Mouse (Mus musculus): ENCODE measurements around the gene Ptch2. TPM values are rescaled to one million over a fixed set of nuclear protein-coding genes. Genes with fewer than 3 reads are reported as not detected.

The Ptch2 gene
- polyA plus RNA-seq (2012; ENCODE audit: insufficient read depth, insufficient read length, missing spikeins): 1.2 and 1.5 TPM in 2 replicates

DNA sequence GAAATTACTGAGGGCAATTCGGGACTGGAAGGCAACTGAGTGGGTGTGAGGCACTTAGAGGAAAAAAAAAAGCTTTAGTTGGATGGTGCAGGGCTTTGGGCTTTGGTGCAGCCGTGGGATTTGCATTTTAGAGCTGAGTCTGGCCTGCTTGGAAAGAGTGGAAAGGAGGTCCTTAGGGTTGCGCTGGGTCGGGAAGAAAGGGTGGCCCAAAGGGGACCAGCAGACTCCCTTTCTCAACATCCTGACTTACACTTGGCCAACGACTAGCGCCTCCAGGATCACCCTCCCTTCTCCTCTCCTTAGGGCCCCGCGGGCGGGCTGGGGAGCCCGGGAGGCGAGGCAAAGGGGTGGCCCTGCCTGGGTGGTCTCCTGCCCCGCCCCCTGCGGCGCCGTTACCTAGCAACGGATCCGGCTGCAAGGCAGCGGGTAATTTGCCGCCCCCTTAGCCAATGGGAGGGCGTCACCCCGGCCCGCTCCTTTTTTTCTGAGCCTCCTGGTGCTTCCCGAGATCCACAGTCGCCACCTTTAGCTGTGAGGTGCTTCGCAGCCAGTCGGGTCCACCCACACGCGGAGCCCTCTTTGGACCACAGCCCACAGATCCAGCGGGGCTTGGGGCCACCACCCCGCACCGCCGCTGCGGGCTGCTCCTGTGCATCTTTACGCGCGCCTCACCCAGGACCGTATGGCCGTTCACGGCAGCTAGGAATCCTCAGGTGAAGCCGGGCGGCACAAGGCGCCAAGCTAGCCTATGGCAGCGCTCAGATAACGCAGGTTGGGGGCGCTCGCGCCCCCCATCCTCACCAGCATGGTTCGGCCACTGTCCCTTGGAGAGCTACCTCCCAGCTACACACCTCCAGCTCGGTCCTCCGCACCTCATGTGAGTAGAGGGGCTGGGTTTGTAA, at the start of gene Ptch2:
Gene Ptch2, plus strand, starts transcription at position 525 of the 902 bp plus-strand sequence.
- Histone ChIP-seq H3K4me3 (ENCODE audit: insufficient read depth, low read depth, low read length) (peak within 1 kb of the TSS; percentile 69), H3K27ac (replicated peaks; ENCODE audit: low read depth, low read length) (peak within 1 kb of the TSS; percentile 82), H3K4me1 (ENCODE audit: control insufficient read depth, insufficient read depth, insufficient read length, low read length) (peaks cover 11% of the 10 kb centered on the region)

DNA sequence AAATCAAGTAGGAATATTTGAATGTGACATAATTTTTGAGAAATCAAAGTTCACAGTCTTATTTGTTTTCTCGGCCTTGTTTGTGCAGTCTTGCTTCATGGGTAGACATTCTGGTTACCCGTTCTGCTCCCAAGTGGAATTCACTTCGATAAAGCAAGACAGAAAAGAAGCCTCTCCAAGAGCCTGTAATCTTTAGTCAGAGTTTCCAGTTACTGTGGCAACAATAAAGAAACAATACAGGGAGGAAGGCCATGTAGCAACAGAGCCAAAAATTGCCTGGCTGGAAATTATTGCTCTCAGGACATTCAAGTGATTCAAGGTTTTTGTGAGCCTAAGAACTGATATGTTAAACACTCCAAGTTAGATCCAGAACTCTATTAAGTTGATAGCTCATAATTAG, 47.0 kb upstream of the Ptch2 start:
- no peak overlapping the region for H3K27ac ChIP-seq (replicated peaks; ENCODE audit: low read depth, low read length)

DNA sequence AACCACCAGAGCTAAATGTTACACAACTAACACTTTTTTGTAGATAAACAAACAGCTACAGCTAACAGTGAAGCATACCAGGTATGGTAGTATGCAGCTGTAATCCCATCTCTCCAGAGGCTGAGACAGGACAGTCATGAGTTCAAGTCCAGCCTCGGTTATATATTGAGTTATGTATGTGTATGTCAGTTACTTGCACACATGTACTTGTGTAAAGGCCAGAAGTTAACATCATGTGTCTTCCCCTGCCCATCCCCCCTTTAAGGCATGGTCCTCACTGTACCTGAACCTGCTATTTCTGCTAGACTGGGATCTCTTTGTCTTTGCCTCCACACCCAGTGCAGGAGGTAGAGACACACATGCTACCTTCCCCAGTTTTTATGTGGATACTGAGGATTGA, 46.4 kb upstream of the Ptch2 start:
- H3K27ac ChIP-seq (replicated peaks; ENCODE audit: low read depth, low read length): no peak overlapping the region
- no peaks in the 10 kb centered on the region for H3K4me1 ChIP-seq (ENCODE audit: control insufficient read depth, insufficient read depth, insufficient read length, low read length)
- H3K4me3 ChIP-seq (ENCODE audit: insufficient read depth, low read depth, low read length): no peak overlapping the region

More for the DNA sequence above, 47.0 kb upstream of the Ptch2 start:
- Histone ChIP-seq H3K4me1 (ENCODE audit: control insufficient read depth, insufficient read depth, insufficient read length, low read length) (no peaks in the 10 kb centered on the region), H3K4me3 (ENCODE audit: insufficient read depth, low read depth, low read length) (no peak overlapping the region)

DNA sequence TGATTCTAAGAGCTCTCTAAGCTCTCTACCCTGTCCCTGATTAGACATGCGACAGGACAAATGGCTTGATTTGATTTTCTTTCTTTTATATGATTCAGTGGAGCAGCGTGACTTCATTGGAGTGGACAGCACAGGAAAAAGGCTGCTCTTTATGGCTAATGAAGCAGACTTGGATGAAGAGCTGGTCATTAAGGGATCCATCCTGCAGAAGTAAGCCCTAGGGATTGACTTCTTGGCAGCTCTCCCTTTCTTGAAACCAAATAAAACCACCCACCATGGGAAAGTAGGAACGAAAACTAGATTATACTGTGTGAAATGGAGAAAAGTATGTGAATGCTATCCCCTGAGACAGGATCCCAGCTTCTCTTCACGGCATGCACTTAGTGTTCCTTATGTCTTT, 43.2 kb upstream of the Ptch2 start:
- no peak overlapping the region for H3K27ac ChIP-seq (replicated peaks; ENCODE audit: low read depth, low read length)
- H3K4me1 ChIP-seq (ENCODE audit: control insufficient read depth, insufficient read depth, insufficient read length, low read length): no peaks in the 10 kb centered on the region
- no peak overlapping the region for H3K4me3 ChIP-seq (ENCODE audit: insufficient read depth, low read depth, low read length)

DNA sequence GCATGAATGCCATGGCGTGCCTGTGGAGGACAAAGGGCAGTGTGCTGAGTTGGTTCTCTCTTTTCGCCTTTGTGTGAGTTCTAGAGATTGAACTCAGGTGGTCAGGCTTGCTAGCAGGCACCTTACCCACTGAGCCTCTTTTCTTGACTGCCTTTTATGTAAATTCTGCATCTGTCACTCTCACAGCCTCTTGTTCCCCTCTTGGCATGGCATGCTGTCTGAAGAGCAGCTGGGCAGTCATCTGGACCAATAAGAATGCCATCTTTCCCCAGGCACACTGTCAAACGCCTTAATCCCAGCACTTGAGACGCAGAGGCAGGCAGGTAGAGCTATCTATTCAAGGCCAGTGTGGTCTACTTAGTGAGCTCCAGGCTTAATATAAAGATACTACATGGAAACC, 41.9 kb upstream of the Ptch2 start:
- H3K27ac ChIP-seq (replicated peaks; ENCODE audit: low read depth, low read length): no peak overlapping the region
- H3K4me1 ChIP-seq (ENCODE audit: control insufficient read depth, insufficient read depth, insufficient read length, low read length): no peaks in the 10 kb centered on the region

DNA sequence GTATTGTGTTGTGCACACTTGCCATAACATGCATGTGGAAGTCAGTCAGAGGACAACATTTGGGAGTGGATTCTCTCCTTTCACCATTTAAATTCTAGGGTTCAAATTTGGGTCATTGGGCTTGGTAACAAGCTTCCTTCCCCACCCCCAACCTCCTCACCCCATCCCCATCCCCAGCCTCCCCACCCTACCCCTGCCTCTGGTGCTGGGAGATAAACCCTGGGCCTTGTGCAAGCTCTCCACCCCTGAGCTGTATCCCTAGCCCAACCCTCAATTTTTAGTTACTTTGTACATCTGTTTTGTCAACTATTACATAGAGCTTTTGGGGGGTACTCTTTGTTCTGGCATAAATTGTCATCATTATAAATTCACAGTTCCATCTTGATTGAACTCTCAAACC, 39.8 kb upstream of the Ptch2 start:
- Histone ChIP-seq H3K4me3 (ENCODE audit: insufficient read depth, low read depth, low read length) (no peak overlapping the region), H3K27ac (replicated peaks; ENCODE audit: low read depth, low read length) (no peak overlapping the region), H3K4me1 (ENCODE audit: control insufficient read depth, insufficient read depth, insufficient read length, low read length) (no peaks in the 10 kb centered on the region)

More for the DNA sequence above, 41.9 kb upstream of the Ptch2 start:
- H3K4me3 ChIP-seq (ENCODE audit: insufficient read depth, low read depth, low read length): no peak overlapping the region

DNA sequence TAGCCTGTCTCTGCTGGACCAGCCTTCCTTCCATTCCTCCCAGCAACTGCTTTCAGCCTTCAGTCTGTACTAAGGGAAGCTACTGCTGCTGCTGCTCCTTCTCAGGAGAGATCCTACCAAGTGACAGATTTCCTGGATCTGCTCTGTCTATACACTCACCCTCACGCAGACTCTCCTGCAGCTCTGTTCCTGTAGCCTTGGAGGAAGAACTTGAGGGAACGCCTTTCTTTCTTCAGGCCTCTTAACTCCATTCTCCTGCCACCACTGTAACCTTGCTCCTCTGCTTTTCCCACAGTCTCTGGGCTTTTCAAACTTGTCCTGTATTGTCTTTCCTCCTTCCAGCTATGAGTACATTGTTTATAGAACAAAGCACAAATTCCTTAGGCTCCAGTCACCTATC, 39.4 kb upstream of the Ptch2 start:
- Histone ChIP-seq H3K4me1 (ENCODE audit: control insufficient read depth, insufficient read depth, insufficient read length, low read length) (no peaks in the 10 kb centered on the region), H3K27ac (replicated peaks; ENCODE audit: low read depth, low read length) (no peak overlapping the region)

DNA sequence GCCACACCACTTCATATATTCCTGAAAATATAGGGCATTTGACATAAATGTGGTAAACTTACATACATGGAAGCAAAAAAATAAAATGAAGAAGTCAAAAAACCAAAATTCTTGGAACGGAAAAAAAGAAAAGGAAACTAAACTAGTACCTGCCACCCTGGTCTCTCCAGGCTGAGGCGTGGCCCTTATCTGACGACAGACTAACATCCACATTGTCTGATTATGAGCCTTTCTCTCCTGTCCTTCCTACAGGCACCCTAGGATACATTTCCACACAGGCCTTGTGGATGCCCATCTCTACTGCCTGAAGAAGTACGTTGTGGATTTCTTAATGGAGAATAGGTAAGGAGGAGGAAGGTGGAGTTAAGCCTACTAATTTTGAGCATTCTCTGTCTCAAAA, 37.4 kb upstream of the Ptch2 start:
- Histone ChIP-seq H3K27ac (replicated peaks; ENCODE audit: low read depth, low read length) (no peak overlapping the region), H3K4me1 (ENCODE audit: control insufficient read depth, insufficient read depth, insufficient read length, low read length) (no peaks in the 10 kb centered on the region), H3K4me3 (ENCODE audit: insufficient read depth, low read depth, low read length) (no peak overlapping the region)

More for the DNA sequence above, 39.4 kb upstream of the Ptch2 start:
- H3K4me3 ChIP-seq (ENCODE audit: insufficient read depth, low read depth, low read length): no peak overlapping the region

DNA sequence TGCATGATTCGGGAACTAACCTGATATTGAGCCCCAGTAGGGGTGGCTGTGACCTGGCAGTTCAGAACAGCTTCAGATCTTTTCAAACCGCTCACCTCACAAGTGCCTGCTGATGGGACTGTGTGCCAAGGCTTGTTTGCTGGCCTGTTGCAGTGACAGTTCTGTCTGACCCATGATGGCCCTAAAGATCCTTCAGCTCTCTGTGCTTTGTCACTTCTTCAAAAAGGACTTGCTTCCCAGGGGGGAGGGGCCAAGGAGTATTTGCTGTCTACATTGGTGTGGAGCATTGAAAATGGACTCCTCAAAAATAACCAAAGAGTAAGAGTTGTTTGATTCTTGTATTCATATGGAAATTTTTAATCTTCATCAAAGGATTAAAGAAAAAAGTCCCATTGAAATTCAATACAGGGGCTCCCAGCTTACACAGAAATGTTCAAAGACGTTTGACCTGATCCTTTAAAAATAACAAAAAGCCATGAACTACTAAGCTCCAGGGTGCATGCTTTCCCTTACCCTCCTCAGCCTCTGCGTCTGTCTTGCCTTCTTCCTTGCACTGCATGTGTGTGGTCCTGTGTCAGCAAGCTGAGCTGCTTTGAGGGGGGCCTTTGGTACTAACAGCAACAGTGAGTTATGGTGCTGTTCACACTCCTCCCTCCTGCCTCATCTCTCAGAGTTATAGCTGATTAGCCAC, 33.0 kb upstream of the Ptch2 start:
- Histone ChIP-seq H3K4me1 (ENCODE audit: control insufficient read depth, insufficient read depth, insufficient read length, low read length) (no peaks in the 10 kb centered on the region), H3K4me3 (ENCODE audit: insufficient read depth, low read depth, low read length) (no peak overlapping the region), H3K27ac (replicated peaks; ENCODE audit: low read depth, low read length) (no peak overlapping the region)

DNA sequence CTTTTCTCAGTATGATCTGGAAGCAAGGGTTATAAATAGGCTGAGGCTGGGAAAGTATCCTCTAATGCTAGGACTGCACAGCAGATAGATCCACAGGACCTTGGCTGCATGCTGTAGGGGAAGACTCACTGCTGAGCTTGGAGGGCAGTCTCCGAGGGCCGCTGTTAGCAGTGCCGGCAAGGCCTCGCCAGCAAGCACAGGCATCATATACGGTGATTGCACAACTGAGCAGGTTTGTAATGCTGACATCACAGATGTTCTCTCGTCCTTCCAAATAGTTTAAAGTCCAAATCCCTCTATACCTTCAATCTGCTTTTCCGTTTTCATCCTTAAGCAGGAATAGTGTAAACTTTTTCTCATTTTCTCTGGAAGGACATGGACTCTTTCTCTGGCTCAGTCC, 27.8 kb upstream of the Ptch2 start:
- H3K4me3 ChIP-seq (ENCODE audit: insufficient read depth, low read depth, low read length): no peak overlapping the region
- no peaks in the 10 kb centered on the region for H3K4me1 ChIP-seq (ENCODE audit: control insufficient read depth, insufficient read depth, insufficient read length, low read length)
- no peak overlapping the region for H3K27ac ChIP-seq (replicated peaks; ENCODE audit: low read depth, low read length)

DNA sequence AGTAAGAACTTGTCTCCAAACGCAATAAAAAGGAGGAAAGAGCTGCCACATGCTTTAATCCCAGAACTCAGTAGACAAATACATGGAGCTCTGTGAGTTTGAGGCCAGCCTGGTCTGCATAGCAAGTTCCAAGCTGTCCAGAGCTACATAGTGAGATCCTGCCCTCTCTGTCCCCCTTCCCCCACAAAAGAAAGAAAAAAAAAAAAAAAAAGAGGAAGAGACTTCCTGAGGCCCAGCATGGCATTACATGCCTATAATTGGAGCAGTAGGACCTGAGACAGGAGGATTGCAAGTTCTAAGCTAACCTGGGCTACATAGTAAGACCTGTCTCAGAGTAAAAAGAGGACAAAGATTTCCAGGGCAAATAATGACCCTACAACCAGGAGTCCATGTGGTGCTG, 26.2 kb upstream of the Ptch2 start:
- Histone ChIP-seq H3K4me1 (ENCODE audit: control insufficient read depth, insufficient read depth, insufficient read length, low read length) (no peaks in the 10 kb centered on the region), H3K4me3 (ENCODE audit: insufficient read depth, low read depth, low read length) (no peak overlapping the region), H3K27ac (replicated peaks; ENCODE audit: low read depth, low read length) (no peak overlapping the region)

DNA sequence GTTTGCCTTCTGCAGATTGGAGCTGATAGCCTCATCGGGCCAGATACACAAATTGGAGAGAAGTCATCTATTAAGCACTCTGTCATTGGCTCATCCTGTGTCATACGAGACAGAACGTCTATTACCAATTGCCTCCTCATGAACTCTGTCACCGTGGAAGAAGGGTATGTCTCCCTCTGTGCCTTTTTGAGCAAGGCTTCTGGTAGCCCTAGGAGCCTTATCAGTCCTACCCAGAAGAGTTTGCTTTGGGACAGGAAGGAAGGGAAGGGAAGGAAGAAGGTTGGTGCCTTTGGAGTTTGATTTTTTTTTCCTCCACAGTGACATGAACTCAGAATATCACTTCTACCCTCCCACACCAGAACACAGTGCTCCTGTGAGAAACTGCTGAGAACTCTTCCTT, 25.3 kb upstream of the Ptch2 start:
- Histone ChIP-seq H3K4me3 (ENCODE audit: insufficient read depth, low read depth, low read length) (no peak overlapping the region), H3K4me1 (ENCODE audit: control insufficient read depth, insufficient read depth, insufficient read length, low read length) (no peaks in the 10 kb centered on the region), H3K27ac (replicated peaks; ENCODE audit: low read depth, low read length) (no peak overlapping the region)

DNA sequence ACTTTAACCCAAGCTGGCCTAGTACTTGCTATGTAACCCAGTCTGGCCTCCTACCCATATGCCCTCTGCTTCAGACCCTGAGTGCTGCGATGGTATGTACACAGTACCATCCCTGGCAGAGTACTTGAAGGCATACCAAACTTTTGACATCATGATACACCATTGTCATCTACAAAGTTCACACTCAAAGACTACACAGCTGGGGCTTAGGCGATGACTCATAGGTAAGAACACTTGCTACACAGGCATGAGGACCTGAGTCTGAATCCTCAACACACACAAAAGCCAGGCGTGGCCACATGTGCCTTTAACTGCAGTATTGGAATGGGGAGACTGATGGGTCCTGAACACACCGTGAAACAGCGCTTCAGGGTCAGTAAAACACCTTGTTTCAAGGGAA, 24.7 kb upstream of the Ptch2 start:
- Histone ChIP-seq H3K27ac (replicated peaks; ENCODE audit: low read depth, low read length) (no peak overlapping the region), H3K4me1 (ENCODE audit: control insufficient read depth, insufficient read depth, insufficient read length, low read length) (no peaks in the 10 kb centered on the region), H3K4me3 (ENCODE audit: insufficient read depth, low read depth, low read length) (no peak overlapping the region)

DNA sequence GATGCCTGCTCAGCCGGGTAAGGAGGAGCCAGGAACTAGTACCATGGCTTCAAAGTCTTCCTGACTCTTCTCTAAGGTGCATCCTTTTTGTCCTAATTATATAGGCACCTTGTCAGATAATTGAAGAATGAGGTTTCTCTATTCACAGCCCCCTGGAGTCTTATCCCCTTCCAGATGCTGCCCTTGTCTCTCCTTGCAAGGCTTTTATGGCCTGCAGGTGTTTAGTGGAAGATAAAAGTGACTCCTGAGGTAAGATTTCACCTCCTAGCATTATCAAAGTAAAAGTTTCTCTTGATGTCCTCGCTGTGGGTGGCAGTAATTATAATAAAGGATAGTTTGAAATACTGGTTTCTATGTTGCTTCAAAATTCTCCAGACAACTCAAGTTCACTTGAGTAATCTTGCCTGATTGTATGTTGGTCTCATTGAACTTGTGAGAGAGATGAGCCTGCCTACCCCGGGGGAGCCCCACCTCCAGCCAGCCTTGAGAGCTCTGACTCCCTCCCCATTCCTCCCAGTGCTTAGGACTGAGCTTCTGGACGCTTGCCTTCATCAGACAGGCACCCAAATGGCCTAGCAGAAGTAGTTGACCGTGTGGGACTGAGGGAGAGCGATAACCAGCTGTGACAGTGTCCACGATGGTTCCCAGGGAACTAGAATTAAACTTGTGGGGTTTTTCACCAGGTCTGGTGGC, 7.8 kb upstream of the Ptch2 start:
- Histone ChIP-seq H3K4me3 (ENCODE audit: insufficient read depth, low read depth, low read length) (no peak overlapping the region), H3K27ac (replicated peaks; ENCODE audit: low read depth, low read length) (no peak overlapping the region), H3K4me1 (ENCODE audit: control insufficient read depth, insufficient read depth, insufficient read length, low read length) (no peaks in the 10 kb centered on the region)

DNA sequence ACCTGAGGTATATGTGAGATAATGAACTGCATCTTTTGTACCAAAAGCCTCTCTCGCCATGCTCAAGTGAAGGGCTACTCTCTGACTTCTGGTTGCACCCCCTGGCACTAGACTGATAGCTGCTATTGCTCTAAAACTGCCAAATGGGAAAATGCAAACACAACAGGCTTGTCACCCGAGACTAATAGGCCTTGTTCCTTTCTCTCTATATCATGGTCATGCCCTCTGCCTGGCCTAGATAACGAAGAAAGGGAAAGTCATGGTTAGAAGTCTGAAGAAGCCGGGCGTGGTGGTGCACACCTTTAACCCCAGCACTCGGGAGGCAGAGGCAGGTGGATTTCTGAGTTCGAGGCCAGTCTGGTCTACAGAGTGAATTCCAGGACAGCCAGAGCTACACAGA, 5.3 kb upstream of the Ptch2 start:
- Histone ChIP-seq H3K27ac (replicated peaks; ENCODE audit: low read depth, low read length) (no peak overlapping the region), H3K4me1 (ENCODE audit: control insufficient read depth, insufficient read depth, insufficient read length, low read length) (no peaks in the 10 kb centered on the region; the same call in 1 of the 2 replicates), H3K4me3 (ENCODE audit: insufficient read depth, low read depth, low read length) (no peak overlapping the region)
